Mouse (Mus musculus) NIH3T3 (cell line): ENCODE measurements around the gene Gm16181.
A peak's percentile ranks its signal among the peaks of the same experiment; 100 is the strongest.

Experiments used
- DNase-seq: peaks from one replicate; pipeline ENCODE4 v3.0.0-alpha.2; 2012; ENCODE audit warnings: low read depth

Gm16181 gene

GRCm38 (mm10) chr17:35220156-35220952, at the start of gene Gm16181:
Gene Gm16181 (plus strand): TSS chr17:35220834.
- DNase-seq: no peak

- DNase-seq: no peak
These were observed 48.0 kb upstream of the Gm16181 start for GRCm38 (mm10) chr17:35172445-35173234.

- DNase-seq: no peak
These were observed 47.3 kb upstream of the Gm16181 start for GRCm38 (mm10) chr17:35173329-35173728.

GRCm38 (mm10) chr17:35174201-35174977, 46.2 kb upstream of the Gm16181 start:
- peak; percentile 56 for DNase-seq

GRCm38 (mm10) chr17:35175382-35175781, 45.3 kb upstream of the Gm16181 start:
- no peak for DNase-seq

- no peak for DNase-seq
These were observed 44.7 kb upstream of the Gm16181 start, which contains the start of gene Aif1 for GRCm38 (mm10) chr17:35175968-35176367. Gene Aif1 (minus strand): TSS chr17:35176068.

- DNase-seq: peak; percentile 91
These were observed 42.1 kb upstream of the Gm16181 start for GRCm38 (mm10) chr17:35178528-35178927.

- DNase-seq: no peak
These were observed 40.5 kb upstream of the Gm16181 start for GRCm38 (mm10) chr17:35180093-35180492.

GRCm38 (mm10) chr17:35185639-35186611, 34.7 kb upstream of the Gm16181 start:
- DNase-seq: peak; percentile 90

- DNase-seq: peak; percentile 55
These were observed 34.0 kb upstream of the Gm16181 start for GRCm38 (mm10) chr17:35186681-35187080.

GRCm38 (mm10) chr17:35187345-35187744, 33.3 kb upstream of the Gm16181 start:
- DNase-seq: no peak

GRCm38 (mm10) chr17:35187959-35188610, 32.5 kb upstream of the Gm16181 start, which contains the start of gene Lst1:
Gene Lst1 (minus strand): TSS chr17:35188439.
- no peak for DNase-seq

- no peak for DNase-seq
These were observed 31.4 kb upstream of the Gm16181 start for GRCm38 (mm10) chr17:35189186-35189585.

- no peak for DNase-seq
These were observed 30.5 kb upstream of the Gm16181 start for GRCm38 (mm10) chr17:35190096-35190495.

GRCm38 (mm10) chr17:35191723-35192122, 28.9 kb upstream of the Gm16181 start:
- DNase-seq: no peak

- DNase-seq: peak; percentile 29
These were observed 27.7 kb upstream of the Gm16181 start for GRCm38 (mm10) chr17:35192924-35193323.

- no peak for DNase-seq
These were observed 26.5 kb upstream of the Gm16181 start, which contains the start of gene Ltb for GRCm38 (mm10) chr17:35193881-35194843. Gene Ltb (plus strand): TSS chr17:35194439.

- DNase-seq: no peak
These were observed 25.6 kb upstream of the Gm16181 start for GRCm38 (mm10) chr17:35194844-35195630.
